Mouse (Mus musculus): ENCODE data around the gene Krt42. TPM values are rescaled to one million over a fixed set of nuclear protein-coding genes. Genes with fewer than 3 reads are reported as not detected.

The Krt42 gene
- total and polyA plus RNA-seq, 2 experiments from 2014 or later = 0.27 TPM; not detected in 1

DNA sequence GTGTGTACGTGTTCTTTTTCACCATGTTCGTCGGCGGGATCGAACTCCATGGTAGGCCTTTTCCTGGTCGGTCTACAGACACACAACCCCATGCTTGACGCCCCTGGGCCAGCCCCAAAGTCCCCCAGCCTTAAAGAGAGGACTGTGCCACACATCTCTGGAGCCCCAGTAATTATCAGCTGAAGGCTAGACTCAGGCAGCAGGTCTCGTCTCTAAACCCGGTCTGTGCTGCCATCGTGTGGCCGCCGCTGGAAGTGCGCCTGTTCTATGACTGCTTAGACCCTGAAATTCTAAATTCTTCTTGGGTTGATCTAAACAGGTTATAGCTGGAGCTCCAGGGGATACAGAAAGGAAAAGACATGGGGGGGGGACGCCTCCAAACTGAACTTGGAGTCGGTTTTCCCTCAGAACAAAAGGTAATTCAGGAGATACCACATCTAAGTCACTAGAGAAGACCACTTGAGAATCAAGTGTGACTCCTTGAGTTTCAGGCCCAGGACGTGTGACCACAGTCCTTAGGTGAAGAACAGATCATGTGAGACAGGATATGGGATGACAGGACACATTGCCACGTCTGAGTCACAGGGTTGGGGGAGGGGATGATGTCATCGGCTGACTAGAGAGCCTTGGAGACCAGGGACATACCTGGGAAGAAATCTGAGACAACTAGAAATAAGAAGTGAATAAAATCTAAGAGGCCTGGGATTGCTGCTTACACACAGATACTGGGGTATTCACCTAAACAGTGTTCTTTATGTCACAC is 28.8 kb upstream of the Krt42 start:
- ATAC-seq (ENCODE audit: low FRiP score) (0 out of 2 replicates have a peak, but pooled peaks have one; percentile 38), DNase-seq (ENCODE audit: low spot score) (peak; percentile 71)
- H3K9ac ChIP-seq (replicated peaks; ENCODE audit: low read length, poor library complexity, severe bottlenecking) = no peak overlapping the region
- peak overlapping the region; percentile 41 for H3K4me2 ChIP-seq (ENCODE audit: low read depth, low read length, poor library complexity, severe bottlenecking)
- 22% methylated on average over 18 of the region's 18 CpGs for WGBS
- no peak overlapping the region for H3K4me3 ChIP-seq (ENCODE audit: low read depth, low read length)
- 0 out of 2 replicates have a peak overlapping the region, but pooled peaks have one; percentile 26 for H3K27ac ChIP-seq (ENCODE audit: low read depth, low read length)
- H3K9me3 ChIP-seq (ENCODE audit: low read length) = no peaks in the 10 kb centered on the region
- peak; percentile 95 for TF ChIP-seq CTCF (IDR thresholded peaks at IDR 0.05)
- no peaks in the 10 kb centered on the region for H3K4me1 ChIP-seq (ENCODE audit: insufficient read depth, low read length)
- no peaks in the 10 kb centered on the region for H3K27me3 ChIP-seq (ENCODE audit: insufficient read depth, low read length)
- no peaks in the 10 kb centered on the region for H3K36me3 ChIP-seq (ENCODE audit: insufficient read depth, low read length)

DNA sequence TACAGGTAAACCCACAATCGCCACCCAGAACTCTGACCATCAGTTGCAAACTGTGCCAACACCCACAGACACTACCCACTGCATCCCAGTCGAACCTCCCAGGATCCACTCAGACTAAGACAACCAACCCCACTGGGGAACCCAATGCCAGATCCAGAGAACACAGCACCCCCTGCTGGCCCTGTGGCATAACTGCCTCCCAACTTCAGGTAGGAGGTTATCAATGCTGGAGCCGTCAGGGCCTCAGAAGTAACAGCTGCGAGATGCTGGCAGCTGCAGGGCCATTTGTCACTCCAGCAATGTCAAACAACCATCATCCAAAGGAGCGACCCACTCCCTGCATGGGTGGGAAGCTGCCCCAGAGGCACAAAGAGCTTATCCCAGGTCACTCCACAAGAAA is 28.1 kb upstream of the Krt42 start:
- Histone ChIP-seq H3K9me3 (ENCODE audit: low read length) (no peaks in the 10 kb centered on the region), H3K27ac (ENCODE audit: low read depth, low read length) (no peak overlapping the region), H3K4me2 (ENCODE audit: low read depth, low read length, poor library complexity, severe bottlenecking) (peak overlapping the region; percentile 41), H3K36me3 (ENCODE audit: insufficient read depth, low read length) (no peaks in the 10 kb centered on the region), H3K27me3 (ENCODE audit: insufficient read depth, low read length) (no peaks in the 10 kb centered on the region), H3K9ac (replicated peaks; ENCODE audit: low read length, poor library complexity, severe bottlenecking) (no peak overlapping the region), H3K4me1 (ENCODE audit: insufficient read depth, low read length) (no peaks in the 10 kb centered on the region), H3K4me3 (ENCODE audit: low read depth, low read length) (no peak overlapping the region)
- WGBS = 50% methylated on average over 5 of the region's 5 CpGs
- DNase-seq (ENCODE audit: low spot score) = no peak
- peak; percentile 66 for TF ChIP-seq CTCF (IDR thresholded peaks at IDR 0.05)
- 0 out of 2 replicates have a peak, but pooled peaks have one; percentile 15 for ATAC-seq (ENCODE audit: low FRiP score)

DNA sequence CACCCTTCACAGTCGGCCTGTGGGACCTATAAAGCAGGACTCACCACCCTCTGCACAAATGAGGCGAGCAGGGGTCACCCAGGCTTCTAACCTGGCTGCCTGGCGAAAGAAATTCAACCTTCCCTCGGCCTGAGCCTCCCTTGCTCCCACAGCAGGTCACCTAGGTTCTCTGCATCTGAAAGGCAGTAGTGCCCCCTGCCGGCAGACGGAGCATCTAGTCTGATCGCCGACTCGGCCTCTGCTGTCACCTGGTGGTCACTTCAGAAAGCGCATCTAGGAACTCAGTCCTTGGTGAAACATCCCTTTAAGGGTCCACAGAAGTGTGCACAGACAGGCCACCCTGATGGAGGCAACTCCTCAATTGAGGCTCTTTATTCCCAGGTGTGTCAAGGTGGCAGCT is 25.6 kb upstream of the Krt42 start:
- no peak overlapping the region for H3K4me3 ChIP-seq (ENCODE audit: low read depth, low read length)
- no peaks in the 10 kb centered on the region for H3K36me3 ChIP-seq (ENCODE audit: insufficient read depth, low read length)
- 0 out of 2 replicates have a peak overlapping the region, but pooled peaks have one; percentile 12 for H3K4me2 ChIP-seq (ENCODE audit: low read depth, low read length, poor library complexity, severe bottlenecking)
- H3K9ac ChIP-seq (replicated peaks; ENCODE audit: low read length, poor library complexity, severe bottlenecking) = no peak overlapping the region
- no peaks in the 10 kb centered on the region for H3K9me3 ChIP-seq (ENCODE audit: low read length)
- 5% methylated on average over 10 of the region's 10 CpGs for WGBS
- no peaks in the 10 kb centered on the region for H3K4me1 ChIP-seq (ENCODE audit: insufficient read depth, low read length)
- peak; percentile 50; the same call in 1 of the 2 replicates for ATAC-seq (ENCODE audit: low FRiP score)
- H3K27ac ChIP-seq (ENCODE audit: low read depth, low read length) = no peak overlapping the region
- DNase-seq (ENCODE audit: low spot score) = peak; percentile 91
- TF ChIP-seq CTCF (IDR thresholded peaks at IDR 0.05) = peak; percentile 100
- H3K27me3 ChIP-seq (ENCODE audit: insufficient read depth, low read length) = no peaks in the 10 kb centered on the region

DNA sequence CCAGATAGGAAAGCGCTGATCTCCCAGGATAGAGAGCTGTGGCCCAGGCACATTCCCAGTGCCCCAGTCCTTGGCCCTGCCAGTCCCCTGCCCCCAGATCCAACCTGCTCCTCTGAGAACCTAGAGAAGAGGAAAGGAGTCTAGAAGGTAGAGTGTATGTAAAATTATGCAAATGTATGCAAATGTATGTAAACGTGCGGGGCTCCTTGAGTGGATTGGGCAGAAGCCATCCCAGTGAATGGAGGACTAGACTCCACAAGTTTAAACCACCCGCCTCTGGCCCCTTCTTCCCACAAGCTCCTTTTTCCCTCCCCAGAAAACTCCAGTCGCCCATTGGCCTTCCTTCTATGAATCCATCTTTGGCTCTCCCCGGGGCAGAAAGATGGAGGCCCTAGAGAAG is 23.2 kb upstream of the Krt42 start:
- Histone ChIP-seq H3K9ac (replicated peaks; ENCODE audit: low read length, poor library complexity, severe bottlenecking) (no peak overlapping the region), H3K4me1 (ENCODE audit: insufficient read depth, low read length) (no peaks in the 10 kb centered on the region), H3K36me3 (ENCODE audit: insufficient read depth, low read length) (no peaks in the 10 kb centered on the region), H3K27ac (ENCODE audit: low read depth, low read length) (no peak overlapping the region), H3K9me3 (ENCODE audit: low read length) (no peaks in the 10 kb centered on the region), H3K27me3 (ENCODE audit: insufficient read depth, low read length) (no peaks in the 10 kb centered on the region), H3K4me2 (ENCODE audit: low read depth, low read length, poor library complexity, severe bottlenecking) (no peak overlapping the region), H3K4me3 (ENCODE audit: low read depth, low read length) (no peak overlapping the region)
- ATAC-seq (ENCODE audit: low FRiP score) (no peak), DNase-seq (ENCODE audit: low spot score) (no peak)
- 53% methylated on average over 6 of the region's 6 CpGs for WGBS
- TF ChIP-seq CTCF (IDR thresholded peaks at IDR 0.05) = no peak

DNA sequence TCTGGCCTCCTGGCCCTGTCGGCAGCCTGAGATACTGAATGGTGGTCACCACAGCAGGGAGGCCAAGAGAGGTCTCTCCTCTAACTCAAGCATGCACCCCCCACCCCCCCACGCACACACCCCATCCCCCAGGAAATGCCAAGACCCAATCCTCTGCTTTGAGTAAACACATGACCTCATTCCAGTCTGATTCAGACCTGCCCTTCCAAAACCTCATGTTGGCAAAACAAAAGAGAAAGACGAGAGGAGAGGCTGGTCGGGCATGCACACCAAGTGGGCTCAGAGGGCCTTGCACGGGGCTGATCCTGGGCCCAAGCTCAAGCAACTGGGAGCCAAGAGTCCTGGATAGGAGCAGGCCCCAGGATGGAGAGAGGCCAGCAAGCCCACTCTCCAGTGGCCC is 20.6 kb upstream of the Krt42 start:
- WGBS = 46% methylated on average over 5 of the region's 5 CpGs
- DNase-seq (ENCODE audit: low spot score) (no peak), ATAC-seq (ENCODE audit: low FRiP score) (no peak)
- Histone ChIP-seq H3K9me3 (ENCODE audit: low read length) (no peaks in the 10 kb centered on the region), H3K4me2 (ENCODE audit: low read depth, low read length, poor library complexity, severe bottlenecking) (no peak overlapping the region), H3K4me1 (ENCODE audit: insufficient read depth, low read length) (no peaks in the 10 kb centered on the region), H3K4me3 (ENCODE audit: low read depth, low read length) (no peak overlapping the region), H3K9ac (replicated peaks; ENCODE audit: low read length, poor library complexity, severe bottlenecking) (no peak overlapping the region), H3K27me3 (ENCODE audit: insufficient read depth, low read length) (no peaks in the 10 kb centered on the region), H3K27ac (ENCODE audit: low read depth, low read length) (no peak overlapping the region), H3K36me3 (ENCODE audit: insufficient read depth, low read length) (no peaks in the 10 kb centered on the region)
- TF ChIP-seq CTCF (IDR thresholded peaks at IDR 0.05) = no peak

DNA sequence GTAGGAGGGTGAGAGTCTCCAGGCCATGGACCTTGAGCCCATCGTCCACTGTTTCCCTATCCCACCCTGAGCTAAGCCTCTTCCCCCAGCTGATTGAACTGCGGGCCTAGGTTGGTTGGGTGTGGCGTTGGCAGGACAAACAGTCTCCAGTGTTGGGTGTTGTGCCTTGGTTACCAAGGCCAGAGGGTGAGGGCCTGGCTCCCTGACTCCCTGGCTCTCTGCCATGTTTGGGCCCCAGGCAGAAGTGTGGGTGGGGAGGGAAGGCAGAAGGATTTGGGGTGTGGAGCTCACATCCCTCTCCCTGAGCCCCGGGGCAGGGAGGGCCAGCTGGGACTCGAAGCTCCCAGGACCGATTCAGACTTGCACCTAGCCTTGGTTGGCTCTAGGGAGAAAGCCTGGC is 19.3 kb upstream of the Krt42 start:
- 82% methylated on average over 6 of the region's 6 CpGs for WGBS
- Histone ChIP-seq H3K4me2 (ENCODE audit: low read depth, low read length, poor library complexity, severe bottlenecking) (no peak overlapping the region), H3K27me3 (ENCODE audit: insufficient read depth, low read length) (no peaks in the 10 kb centered on the region), H3K9me3 (ENCODE audit: low read length) (no peaks in the 10 kb centered on the region), H3K4me3 (ENCODE audit: low read depth, low read length) (no peak overlapping the region), H3K27ac (ENCODE audit: low read depth, low read length) (no peak overlapping the region), H3K4me1 (ENCODE audit: insufficient read depth, low read length) (no peaks in the 10 kb centered on the region), H3K9ac (replicated peaks; ENCODE audit: low read length, poor library complexity, severe bottlenecking) (no peak overlapping the region), H3K36me3 (ENCODE audit: insufficient read depth, low read length) (no peaks in the 10 kb centered on the region)
- ATAC-seq (ENCODE audit: low FRiP score) = no peak
- no peak for DNase-seq (ENCODE audit: low spot score)
- TF ChIP-seq CTCF (IDR thresholded peaks at IDR 0.05) = no peak
